Mouse (Mus musculus) cerebellum, adult 2 months (tissue): ENCODE results near the gene Tmem218. TPM values are rescaled to one million over a fixed set of nuclear protein-coding genes. Genes with fewer than 3 reads are reported as not detected.

Experiments used
- DNase-seq, 2 experiments: peaks; one replicate each; pipeline ENCODE4 v3.0.0; 2021
- H3K27ac ChIP-seq: fragments of 200-500 bp; 2 replicates; pipeline ENCODE4 v1.5.1; 2012; ENCODE audit warnings: low read length, control low read depth, inconsistent platforms; ENCODE audit not compliant: insufficient read depth
- H3K27me3 ChIP-seq: fragments of 200-500 bp; 2 replicates; pipeline ENCODE4 v1.6.1; 2012; ENCODE audit warnings: inconsistent platforms, mild to moderate bottlenecking, low read length, moderate library complexity; ENCODE audit not compliant: control insufficient read depth, insufficient read depth
- H3K4me1 ChIP-seq: fragments of 200-500 bp; 2 replicates; pipeline ENCODE4 v1.6.1; 2011; ENCODE audit warnings: low read length; ENCODE audit not compliant: control insufficient read depth, insufficient read depth
- H3K4me3 ChIP-seq: fragments of 200-500 bp; replicated peaks from 2 replicates; pipeline ENCODE3; 2011; ENCODE audit warnings: mild to moderate bottlenecking, low read depth, low read length, control low read depth; ENCODE audit not compliant: insufficient read depth
- CTCF ChIP-seq: fragments of 200-500 bp; IDR thresholded peaks from 2 replicates; pipeline ENCODE4 v1.5.1; 2011; ENCODE audit warnings: low read depth, mild to moderate bottlenecking, control low read depth, low read length, moderate library complexity, borderline replicate concordance; ENCODE audit not compliant: insufficient read depth
- POLR2A ChIP-seq: fragments of 200-500 bp; IDR thresholded peaks from 2 replicates; pipeline ENCODE4 v1.6.1; 2011; ENCODE audit warnings: low read length, control low read depth, borderline replicate concordance; ENCODE audit not compliant: insufficient read depth
- WGBS: fragments of 180-500 bp; shearing (Covaris S2); methylation state at CpG from one replicate; pipeline ENCODE4 v1.1.7; 2018; 5-methylcytosine and 5-hydroxymethylcytosine counted together
- polyA plus RNA-seq: library from polyadenylated mRNA; depleted of rRNA; stranded (reverse); fragments of >200 nt; gene quantifications from 2 replicates; pipeline ENCODE4 v1.2.3, GENCODE M21; 2012

Tmem218 gene
- polyA plus RNA-seq, 1 experiment = 6.1 TPM

- WGBS = 72% methylated on average over 5 of the region's 5 CpGs
Measured at GRCm38 (mm10) chr9:37181596-37181995, 26.4 kb upstream of the Tmem218 start.

GRCm38 (mm10) chr9:37183176-37183575 lies 24.8 kb upstream of the Tmem218 start:
- TF ChIP-seq CTCF (no peak), POLR2A (no peak)
- WGBS = 62% methylated on average over 2 of the region's 2 CpGs
- no peaks in the 10 kb centered on the region for H3K4me1 ChIP-seq
- H3K27ac ChIP-seq = no peak overlapping the region
- no peak overlapping the region for H3K4me3 ChIP-seq
- no peaks in the 10 kb centered on the region for H3K27me3 ChIP-seq
- DNase-seq = no peak

More at GRCm38 (mm10) chr9:37181596-37181995, 26.4 kb upstream of the Tmem218 start:
- no peak overlapping the region for H3K4me3 ChIP-seq
- TF ChIP-seq CTCF = no peak
- no peak for TF ChIP-seq POLR2A
- no peak overlapping the region for H3K27ac ChIP-seq
- DNase-seq = no peak
- no peaks in the 10 kb centered on the region for H3K27me3 ChIP-seq
- no peaks in the 10 kb centered on the region for H3K4me1 ChIP-seq

GRCm38 (mm10) chr9:37187407-37187806 lies 20.6 kb upstream of the Tmem218 start:
- Histone ChIP-seq H3K27me3 (no peaks in the 10 kb centered on the region), H3K4me3 (no peak overlapping the region), H3K4me1 (no peaks in the 10 kb centered on the region), H3K27ac (no peak overlapping the region)
- 55% methylated on average over 5 of the region's 5 CpGs for WGBS
- TF ChIP-seq CTCF (no peak), POLR2A (no peak)
- DNase-seq = no peak

- TF ChIP-seq CTCF = no peak
- TF ChIP-seq POLR2A = no peak
- no peak overlapping the region for H3K27ac ChIP-seq
- H3K4me1 ChIP-seq = no peaks in the 10 kb centered on the region
- no peak overlapping the region for H3K4me3 ChIP-seq
- H3K27me3 ChIP-seq = no peaks in the 10 kb centered on the region
- WGBS = 78% methylated on average over 3 of the region's 3 CpGs
- DNase-seq = no peak
Measured at GRCm38 (mm10) chr9:37188024-37188423, 20.0 kb upstream of the Tmem218 start.

- Histone ChIP-seq H3K4me3 (no peak overlapping the region), H3K4me1 (no peaks in the 10 kb centered on the region), H3K27me3 (no peaks in the 10 kb centered on the region), H3K27ac (no peak overlapping the region)
- DNase-seq = no peak
- WGBS = 80% methylated on average over 4 of the region's 4 CpGs
- TF ChIP-seq POLR2A = no peak
- no peak for TF ChIP-seq CTCF
Measured at GRCm38 (mm10) chr9:37197067-37197466, 11.0 kb upstream of the Tmem218 start.

GRCm38 (mm10) chr9:37200414-37200813 lies 7.6 kb upstream of the Tmem218 start:
- H3K4me1 ChIP-seq = no peaks in the 10 kb centered on the region
- no peak overlapping the region for H3K27ac ChIP-seq
- DNase-seq = no peak
- H3K27me3 ChIP-seq = no peaks in the 10 kb centered on the region
- H3K4me3 ChIP-seq = no peak overlapping the region
- TF ChIP-seq POLR2A (no peak), CTCF (no peak)
- 66% methylated on average over 5 of the region's 5 CpGs for WGBS

GRCm38 (mm10) chr9:37203884-37204283 lies 4.1 kb upstream of the Tmem218 start:
- WGBS = 54% methylated on average over 5 of the region's 5 CpGs

GRCm38 (mm10) chr9:37213060-37213738 lies 5.2 kb downstream of the Tmem218 start:
- WGBS = 80% methylated on average over 13 of the region's 13 CpGs
- Histone ChIP-seq H3K27ac (no peak overlapping the region), H3K4me1 (no peaks in the 10 kb centered on the region), H3K27me3 (no peaks in the 10 kb centered on the region), H3K4me3 (no peak overlapping the region)
- no peak for DNase-seq
- no peak for TF ChIP-seq POLR2A

More at GRCm38 (mm10) chr9:37203884-37204283, 4.1 kb upstream of the Tmem218 start:
- Histone ChIP-seq H3K4me3 (no peak overlapping the region), H3K4me1 (no peaks in the 10 kb centered on the region), H3K27ac (no peak overlapping the region), H3K27me3 (no peaks in the 10 kb centered on the region)
- TF ChIP-seq POLR2A (no peak), CTCF (no peak)
- DNase-seq = no peak
